Mouse (Mus musculus) limb, embryonic 11.5 days (tissue): ENCODE data around the gene Hcar2. TPM values are rescaled to one million over a fixed set of nuclear protein-coding genes. Genes with fewer than 3 reads are reported as not detected.

ENCODE experiments used
- ATAC-seq: fragments of 200-750 bp; cut with Nextera tagmentation; 2 replicates; pipeline ENCODE4 v1.8.0; 2017; ENCODE audit warnings: low read depth; ENCODE audit not compliant: insufficient number of reproducible peaks, low FRiP score, low TSS enrichment
- DNase-seq: peaks from one replicate; pipeline ENCODE4 v3.0.0-alpha.2; 2015; ENCODE audit warnings: low spot score
- H3K27ac ChIP-seq: fragments of 300-500 bp; sonication (generic); replicated peaks from 2 replicates; pipeline ENCODE4 v1.5.1; 2014; ENCODE audit warnings: low read depth, mild to moderate bottlenecking, low read length
- H3K27me3 ChIP-seq: fragments of 300-500 bp; sonication (generic); 2 replicates; pipeline ENCODE4 v1.6.1; 2014; ENCODE audit warnings: mild to moderate bottlenecking, low read length, mixed read lengths; ENCODE audit not compliant: control insufficient read depth, insufficient read depth
- H3K36me3 ChIP-seq: fragments of 300-500 bp; sonication (generic); 2 replicates; pipeline ENCODE4 v1.6.1; 2014; ENCODE audit warnings: mild to moderate bottlenecking, low read length, moderate library complexity, mixed read lengths; ENCODE audit not compliant: control insufficient read depth, insufficient read depth
- H3K4me1 ChIP-seq: fragments of 300-500 bp; sonication (generic); 2 replicates; pipeline ENCODE4 v1.6.1; 2014; ENCODE audit warnings: low read length, mixed read lengths; ENCODE audit not compliant: control insufficient read depth, insufficient read depth
- H3K4me2 ChIP-seq: fragments of 300-500 bp; sonication (generic); 2 replicates; pipeline ENCODE4 v1.6.1; 2014; ENCODE audit warnings: low read depth, mild to moderate bottlenecking, moderate library complexity; ENCODE audit not compliant: severe bottlenecking
- H3K4me3 ChIP-seq: fragments of 300-500 bp; sonication (generic); 2 replicates; pipeline ENCODE4 v1.5.1; 2014; ENCODE audit warnings: low read depth, low read length
- H3K9ac ChIP-seq: fragments of 300-500 bp; sonication (generic); 2 replicates; pipeline ENCODE4 v1.6.1; 2014; ENCODE audit warnings: mild to moderate bottlenecking, low read length
- H3K9me3 ChIP-seq: fragments of 300-500 bp; sonication (generic); 2 replicates; pipeline ENCODE4 v1.6.1; 2016; ENCODE audit warnings: low read length; ENCODE audit not compliant: control insufficient read depth
- WGBS: fragments of 180-500 bp; shearing (Covaris S2); extraction: QIAGEN DNeasy Blood & Tissue Kit; methylation state at CpG from one replicate; pipeline ENCODE4 v1.1.7; 2014; 5-methylcytosine and 5-hydroxymethylcytosine counted together
- polyA plus RNA-seq: library from polyadenylated mRNA; unstranded; fragments of >200 nt; fragmentation: Nextera tagmentation; extraction: Ambion mirVana; gene quantifications from 2 replicates; pipeline ENCODE4 v1.2.1, GENCODE M21; 2014

Gene Hcar2
- polyA plus RNA-seq, 1 experiment from 2014 or later = not detected

DNA sequence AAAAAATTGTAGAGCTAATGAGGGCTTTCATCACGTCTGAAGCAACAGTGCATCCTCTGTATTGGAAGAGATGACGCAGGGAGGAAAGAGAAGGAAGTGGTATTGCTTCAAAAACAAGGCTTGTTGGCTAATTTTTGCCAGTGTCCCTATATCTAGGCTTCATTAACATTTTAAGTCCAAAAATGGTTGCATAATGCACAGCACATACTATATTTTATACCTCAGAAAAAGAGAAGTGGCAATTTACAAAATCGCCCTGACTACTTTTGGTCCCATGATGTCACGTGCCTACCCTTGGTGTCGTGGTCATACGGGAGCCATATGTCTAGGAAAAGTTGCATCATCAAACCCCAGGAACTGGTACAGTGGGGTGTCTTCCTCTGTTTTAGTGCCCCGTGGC lies 33.0 kb downstream of the Hcar2 start:
- Histone ChIP-seq H3K27me3 (no peaks in the 10 kb centered on the region), H3K36me3 (no peaks in the 10 kb centered on the region), H3K27ac (no peak overlapping the region), H3K4me2 (no peak overlapping the region), H3K9ac (no peak overlapping the region), H3K4me1 (no peaks in the 10 kb centered on the region; the same call in 1 of the 2 replicates), H3K9me3 (no peaks in the 10 kb centered on the region), H3K4me3 (no peak overlapping the region)
- 90% methylated on average over 7 of the region's 7 CpGs for WGBS
- no peak for ATAC-seq
- no peak for DNase-seq

DNA sequence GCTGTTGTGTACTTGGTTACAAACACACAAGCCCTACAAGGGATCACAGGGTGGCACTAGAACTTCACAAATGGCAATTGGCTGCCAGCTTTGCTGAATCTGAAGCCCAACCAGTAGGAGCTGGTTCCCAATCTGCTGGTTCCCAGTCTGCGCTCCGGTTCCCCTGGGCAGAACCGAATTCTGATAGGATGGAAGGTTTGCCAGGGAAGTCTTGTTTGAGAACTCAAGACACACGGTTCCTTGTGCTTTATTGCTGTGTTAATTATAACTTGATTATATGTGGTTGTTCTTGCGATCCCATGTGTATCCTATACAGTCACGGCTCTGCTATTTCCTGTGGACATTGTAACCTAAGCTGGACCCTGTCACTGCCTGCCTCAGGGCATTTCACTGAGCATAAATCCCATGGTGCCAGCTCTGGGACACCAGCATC lies 37.6 kb downstream of the Hcar2 start:
- WGBS = 58% methylated on average over 6 of the region's 6 CpGs
- no peak overlapping the region for H3K4me2 ChIP-seq
- H3K9me3 ChIP-seq = no peaks in the 10 kb centered on the region
- no peaks in the 10 kb centered on the region for H3K27me3 ChIP-seq
- DNase-seq = peak; percentile 36
- no peak overlapping the region for H3K4me3 ChIP-seq
- no peak overlapping the region for H3K9ac ChIP-seq
- H3K27ac ChIP-seq = no peak overlapping the region
- H3K36me3 ChIP-seq = 0 out of 2 replicates have a peak, but pooled peaks cover 2% of the 10 kb centered on the region
- no peak for ATAC-seq
- no peaks in the 10 kb centered on the region; the same call in 1 of the 2 replicates for H3K4me1 ChIP-seq

DNA sequence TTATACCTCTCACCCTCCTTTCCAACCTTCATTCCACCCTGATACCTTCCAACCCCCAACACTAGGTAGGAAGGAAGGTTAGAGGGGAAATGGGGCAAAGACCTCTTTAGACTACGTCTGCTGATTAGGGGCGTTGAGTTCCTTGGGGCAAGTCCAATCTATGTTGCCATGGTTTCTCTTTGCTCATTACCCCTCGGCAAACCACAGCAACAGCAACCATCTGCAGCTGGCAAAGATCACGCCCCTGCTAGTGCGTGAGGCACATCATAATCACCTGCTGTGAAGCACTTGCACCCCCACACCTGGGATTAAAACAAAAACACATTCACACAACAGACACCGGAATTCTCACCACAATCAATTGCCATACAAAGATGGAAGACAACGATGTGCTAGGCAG lies 42.6 kb downstream of the Hcar2 start:
- no peak overlapping the region for H3K4me3 ChIP-seq
- H3K9ac ChIP-seq = no peak overlapping the region
- peaks cover 21% of the 10 kb centered on the region for H3K36me3 ChIP-seq
- H3K4me1 ChIP-seq = no peaks in the 10 kb centered on the region
- WGBS = 39% methylated on average over 7 of the region's 7 CpGs
- H3K27me3 ChIP-seq = no peaks in the 10 kb centered on the region
- no peak for ATAC-seq
- DNase-seq = no peak
- no peak overlapping the region for H3K27ac ChIP-seq
- H3K4me2 ChIP-seq = no peak overlapping the region
- H3K9me3 ChIP-seq = no peaks in the 10 kb centered on the region

- ATAC-seq = no peak
- peaks cover 21% of the 10 kb centered on the region for H3K36me3 ChIP-seq
These were observed 44.1 kb downstream of the Hcar2 start for GRCm38 (mm10) chr5:123821264-123821571.

DNA sequence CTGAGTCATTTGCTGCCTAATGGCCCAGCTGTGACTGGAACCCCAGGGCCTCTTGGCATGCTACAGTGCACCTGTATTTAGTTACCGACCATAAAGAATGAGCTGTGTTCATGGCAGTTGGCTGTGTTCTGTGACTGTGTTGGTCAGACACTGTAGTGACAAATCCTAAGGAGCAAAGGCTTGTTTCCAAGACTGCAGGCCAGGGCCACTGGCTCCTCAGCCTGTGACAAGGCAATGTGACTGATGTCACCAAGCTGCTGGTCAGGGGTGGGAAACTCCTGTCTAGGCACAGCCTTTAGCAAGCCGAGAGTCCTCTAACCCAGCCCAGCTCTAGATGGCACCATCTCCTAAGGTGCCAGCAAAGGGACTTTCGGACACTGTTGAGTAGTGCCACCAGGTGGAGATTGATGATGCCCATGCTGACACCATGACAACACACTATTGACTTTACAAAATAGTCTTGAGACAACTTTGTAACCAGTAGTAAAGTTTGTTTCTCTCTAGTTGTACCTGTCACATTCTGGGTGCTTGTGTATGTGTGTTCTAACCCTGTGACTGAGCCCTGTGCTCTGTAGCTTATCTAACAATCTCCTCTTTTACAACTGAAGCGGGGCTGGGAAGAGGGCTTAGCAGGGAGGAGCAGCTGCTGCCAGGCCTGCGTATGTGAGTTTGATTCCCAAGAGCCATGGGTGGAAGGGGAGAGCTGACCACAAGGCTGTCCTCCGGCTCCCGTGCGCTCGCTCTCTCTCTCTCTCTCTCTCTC lies 44.6 kb downstream of the Hcar2 start:
- DNase-seq (no peak), ATAC-seq (no peak)
- no peak overlapping the region for H3K27ac ChIP-seq
- H3K4me2 ChIP-seq = no peak overlapping the region
- peaks cover 21% of the 10 kb centered on the region for H3K36me3 ChIP-seq
- 88% methylated on average over 9 of the region's 9 CpGs for WGBS
- no peaks in the 10 kb centered on the region for H3K9me3 ChIP-seq
- H3K9ac ChIP-seq = no peak overlapping the region
- H3K27me3 ChIP-seq = no peaks in the 10 kb centered on the region
- no peak overlapping the region for H3K4me3 ChIP-seq
- no peaks in the 10 kb centered on the region for H3K4me1 ChIP-seq

More at GRCm38 (mm10) chr5:123821264-123821571, 44.1 kb downstream of the Hcar2 start:
- Histone ChIP-seq H3K4me1 (no peaks in the 10 kb centered on the region), H3K4me3 (no peak overlapping the region), H3K9me3 (no peaks in the 10 kb centered on the region), H3K27ac (no peak overlapping the region), H3K9ac (no peak overlapping the region), H3K27me3 (no peaks in the 10 kb centered on the region), H3K4me2 (no peak overlapping the region)
- 92% methylated on average over 3 of the region's 3 CpGs for WGBS
- DNase-seq = no peak

DNA sequence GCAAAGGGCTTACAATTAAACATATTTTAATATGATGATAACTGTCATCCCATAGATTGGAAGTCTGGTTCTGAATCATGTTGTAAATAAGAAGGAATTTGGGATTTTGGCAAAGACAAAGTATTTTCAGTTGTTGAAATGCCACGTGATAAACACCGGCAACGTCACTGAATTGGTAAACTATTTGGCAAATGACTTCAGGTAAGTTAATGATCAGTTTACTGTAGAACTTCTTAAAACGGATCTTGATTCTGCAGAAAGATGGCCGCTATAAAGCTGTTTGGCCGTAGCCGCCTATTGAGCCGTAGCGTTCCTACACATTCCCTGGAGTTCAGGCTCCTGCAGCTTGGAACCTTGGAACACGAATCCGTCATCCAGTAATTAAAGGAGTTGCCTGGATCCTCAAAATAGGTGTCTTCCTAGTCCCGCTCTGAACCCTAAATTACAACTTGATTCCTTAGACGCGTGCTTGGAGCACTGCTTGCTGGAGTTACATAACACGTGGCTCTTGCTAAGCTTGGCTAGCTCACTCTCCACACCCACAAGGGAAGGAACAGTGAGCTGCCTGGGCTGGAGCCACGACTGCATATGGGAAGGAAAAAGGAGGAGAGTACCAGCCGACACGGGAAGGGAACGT lies 46.2 kb downstream of the Hcar2 start:
- Histone ChIP-seq H3K36me3 (peaks cover 23% of the 10 kb centered on the region), H3K9me3 (no peaks in the 10 kb centered on the region), H3K4me2 (no peak overlapping the region), H3K4me1 (no peaks in the 10 kb centered on the region), H3K9ac (no peak overlapping the region), H3K27ac (no peak overlapping the region), H3K4me3 (no peak overlapping the region), H3K27me3 (no peaks in the 10 kb centered on the region)
- ATAC-seq (no peak), DNase-seq (no peak)
- WGBS = 95% methylated on average over 19 of the region's 19 CpGs

DNA sequence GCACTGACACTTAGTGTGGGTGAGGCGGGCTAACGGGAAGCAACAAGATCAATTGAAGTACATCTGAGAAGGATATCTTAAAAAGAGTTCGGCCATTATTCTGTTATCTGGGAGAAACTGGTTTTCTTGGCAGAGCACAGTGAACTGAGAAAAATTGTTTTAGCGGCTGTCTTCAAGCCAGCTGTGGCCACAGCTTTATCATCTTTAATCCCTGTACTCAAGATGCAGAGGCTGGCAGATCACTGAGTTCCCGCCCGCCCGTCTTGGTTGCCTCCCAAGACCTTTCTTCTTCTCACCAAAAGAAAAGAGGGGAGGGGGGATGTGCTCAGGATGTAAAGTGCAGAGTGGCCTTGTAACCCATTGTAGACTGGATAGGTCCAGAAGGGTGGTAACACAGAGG lies 48.4 kb downstream of the Hcar2 start:
- Histone ChIP-seq H3K4me3 (no peak overlapping the region), H3K36me3 (peaks cover 21% of the 10 kb centered on the region), H3K27me3 (no peaks in the 10 kb centered on the region), H3K9ac (no peak overlapping the region), H3K4me1 (no peaks in the 10 kb centered on the region), H3K27ac (no peak overlapping the region), H3K9me3 (no peaks in the 10 kb centered on the region), H3K4me2 (no peak overlapping the region)
- no peak for DNase-seq
- 94% methylated on average over 7 of the region's 7 CpGs for WGBS
- ATAC-seq = no peak
